Mouse (Mus musculus): ENCODE data around the gene Fxyd1.

- TF ChIP-seq POLR2A (IDR thresholded peaks at IDR 0.05; ENCODE audit: borderline replicate concordance, low read depth, low read length): no peak
- no peak for TF ChIP-seq CTCF (IDR thresholded peaks at IDR 0.05; ENCODE audit: low read depth, low read length)
These were observed 731 bp upstream of the Fxyd1 start for GRCm38 (mm10) chr7:31057730-31058129.

Measured in bone marrow macrophage, adult 2 months (primary cell).